Mouse (Mus musculus) G1E (cell line): ENCODE measurements around the gene Sfxn5.

Experiments used
- CTCF ChIP-seq: IDR thresholded peaks from 2 replicates; pipeline ENCODE4 v1.5.1; 2012; ENCODE audit warnings: low read depth, low read length, inconsistent platforms, mixed read lengths
- GATA1 ChIP-seq: IDR thresholded peaks from 2 replicates; pipeline ENCODE4 v1.6.1; 2012; ENCODE audit warnings: borderline replicate concordance, low read length, inconsistent platforms, mixed read lengths
- GATA2 ChIP-seq: IDR thresholded peaks from 2 replicates; pipeline ENCODE4 v1.6.1; 2012; ENCODE audit warnings: low read depth, low read length, inconsistent platforms, borderline replicate concordance
- POLR2AphosphoS5 ChIP-seq: IDR thresholded peaks from 2 replicates; pipeline ENCODE4 v1.6.1; 2012; ENCODE audit warnings: low read depth, low read length, inconsistent platforms; ENCODE audit not compliant: insufficient replicate concordance
- TAL1 ChIP-seq: conservative IDR thresholded peaks from 2 replicates; pipeline ENCODE4 v1.6.1; 2012; ENCODE audit warnings: low read depth, low read length, inconsistent platforms, mixed read lengths

DNA sequence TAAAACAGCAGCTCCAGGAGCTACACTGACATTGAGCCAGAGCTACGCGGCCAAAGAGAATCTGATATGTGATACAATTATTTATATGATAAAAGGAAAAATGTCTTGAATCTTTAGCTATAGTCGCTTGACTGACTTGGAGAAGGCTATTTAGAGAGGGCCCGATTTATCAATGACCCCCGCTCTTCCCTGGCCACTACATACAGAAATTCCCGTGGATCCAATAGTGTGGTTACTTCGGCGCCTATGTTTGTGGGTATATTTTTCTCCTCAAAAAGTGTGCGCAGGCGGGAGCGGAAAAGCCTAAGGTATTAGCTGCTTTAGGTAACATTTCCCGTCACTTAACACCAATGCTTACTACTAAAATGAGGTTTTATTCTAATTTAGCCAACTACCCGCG is 143.9 kb downstream of the Sfxn5 start:
- no peak for TF ChIP-seq CTCF
- TF ChIP-seq TAL1 = no peak
- TF ChIP-seq GATA1 = no peak
- no peak for TF ChIP-seq POLR2AphosphoS5
- no peak for TF ChIP-seq GATA2
